Mouse (Mus musculus) right cerebral cortex, postnatal 10 days (tissue): ENCODE measurements at regions not wholly inside any gene's neighbourhood (a gene's known extent, or its start where the extent isn't known, plus 50 kb on each side); places are given as distances from the start of the nearest gene placed in this dataset.

Source experiments
- DNase-seq, 2 experiments: peaks; one replicate each; pipeline ENCODE4 v3.0.0; 2021; ENCODE audit warnings: low spot score in 2 of 2

DNA sequence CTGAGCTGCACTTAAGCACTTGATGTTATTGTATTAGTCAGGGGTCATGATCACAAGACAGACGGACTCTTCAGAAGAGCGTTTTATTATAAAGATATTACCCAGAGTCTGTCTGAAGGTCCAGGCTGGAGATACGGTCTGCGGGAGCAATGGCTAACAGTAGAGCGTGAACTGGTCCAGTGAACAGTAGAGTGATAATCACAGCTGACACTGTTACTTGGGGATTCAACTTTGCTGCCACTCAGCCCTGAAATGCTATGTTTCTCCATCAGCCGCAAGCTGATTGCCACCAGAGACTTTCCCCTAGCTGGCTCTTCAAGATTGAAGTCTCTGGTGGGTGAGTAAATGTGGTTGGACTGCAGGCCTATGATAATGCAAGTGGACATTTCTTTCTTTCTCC is 133.1 kb upstream of the Zc3h12c start:
- no peak for DNase-seq

DNA sequence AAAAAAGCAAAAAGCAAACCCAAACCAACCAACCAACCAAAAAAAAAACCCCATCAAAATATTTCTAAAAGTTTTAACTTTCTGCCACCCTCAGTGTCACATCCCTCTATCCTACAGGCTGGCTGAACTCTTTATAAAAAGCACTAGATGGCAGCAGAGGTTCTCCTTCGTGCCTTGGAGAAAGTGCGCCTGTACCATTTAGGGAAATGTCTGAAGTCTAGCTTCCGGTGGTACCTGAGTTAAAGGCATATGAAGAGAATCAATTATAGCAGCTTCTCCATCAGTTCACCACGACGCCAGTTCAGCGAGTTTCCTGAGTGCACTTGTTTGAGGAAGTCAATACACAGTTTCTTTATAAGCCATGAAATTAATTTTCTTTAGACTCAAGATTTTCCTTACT is 130.0 kb upstream of the Zc3h12c start:
- peak; percentile 58 to 61 for DNase-seq

DNA sequence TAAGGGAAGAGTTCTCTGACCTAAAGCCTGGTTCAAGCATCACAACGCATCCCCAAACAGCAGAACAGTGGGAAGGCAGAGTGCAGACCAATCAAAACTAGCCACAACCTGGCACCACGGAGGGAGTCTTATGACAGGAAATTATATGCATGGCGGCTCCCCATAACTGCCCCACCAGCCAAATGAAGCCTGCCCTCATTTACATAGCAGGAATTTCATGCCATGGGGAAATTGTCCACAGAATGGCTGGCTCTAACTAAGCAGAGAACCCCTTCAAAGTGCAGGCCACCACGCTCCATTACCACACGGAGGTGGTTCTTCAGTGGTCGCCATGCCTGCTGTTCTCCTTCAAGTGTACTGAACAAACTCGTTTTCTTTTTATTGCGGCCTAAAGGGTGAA is 126.3 kb upstream of the Zc3h12c start:
- no peak for DNase-seq

DNA sequence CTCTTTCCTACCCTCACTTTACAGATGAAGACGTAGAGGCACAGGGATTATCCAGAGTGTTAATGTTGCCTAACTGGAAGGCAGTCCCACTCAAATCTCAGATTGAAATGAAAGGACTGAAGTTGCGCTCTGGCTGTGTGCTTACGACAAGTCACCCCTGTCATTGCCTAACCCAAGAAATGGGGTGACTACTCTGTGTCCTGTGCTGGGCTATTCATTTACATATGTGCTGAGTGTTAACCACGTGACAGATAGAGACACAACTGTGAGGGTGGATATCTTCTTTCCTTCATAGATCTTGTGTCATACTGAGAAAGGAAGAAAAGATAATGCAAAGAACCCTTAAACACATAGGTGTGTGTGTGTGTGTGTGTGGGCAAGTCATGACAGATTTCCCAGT is 120.7 kb upstream of the Zc3h12c start:
- DNase-seq, result no peak

DNA sequence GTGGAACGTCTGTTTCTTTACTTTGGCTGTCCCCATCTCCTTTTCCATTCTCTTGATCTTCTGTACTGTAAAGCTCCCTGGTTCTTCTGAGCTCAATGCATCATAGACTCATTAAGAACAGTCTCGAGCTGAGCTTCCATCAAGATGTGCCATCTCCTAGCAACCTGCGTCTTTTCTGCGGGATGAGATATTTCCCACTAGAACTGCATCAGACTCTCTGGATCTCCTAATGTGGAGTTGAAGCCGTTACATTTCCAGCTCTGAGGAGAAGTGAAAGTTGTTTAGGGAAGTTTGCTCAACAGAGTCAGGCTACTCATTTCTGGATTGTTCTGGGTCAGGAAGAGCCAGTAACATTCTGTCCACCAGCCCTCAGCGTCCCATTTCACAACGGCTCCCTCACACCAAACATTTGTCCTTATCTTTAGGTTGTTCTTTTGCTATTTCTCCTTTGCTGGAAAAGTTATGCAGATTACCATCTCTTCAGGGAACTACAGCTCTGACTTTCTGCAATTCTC is 119.4 kb upstream of the Zc3h12c start:
- DNase-seq, result no peak

DNA sequence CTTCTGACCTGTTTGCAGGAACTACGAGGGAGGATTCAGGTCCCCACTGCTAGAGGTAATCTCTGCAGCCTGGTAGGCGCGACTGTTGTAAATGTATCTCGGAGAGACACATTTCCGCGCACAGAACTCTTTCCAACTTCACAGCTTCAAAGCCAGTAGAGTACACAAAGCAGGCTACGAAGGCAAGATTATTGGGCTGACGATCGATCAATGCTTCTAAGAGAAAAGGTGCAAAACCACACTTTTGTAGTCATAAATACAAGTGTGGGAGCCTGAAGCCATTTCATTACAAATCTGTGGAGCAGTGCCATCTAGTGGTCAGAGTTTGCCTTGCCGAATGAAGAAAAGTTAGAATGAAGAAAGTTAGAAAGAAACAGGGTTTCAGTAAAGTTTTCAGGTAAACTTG is 118.9 kb upstream of the Zc3h12c start:
- peak; percentile 60 to 79 for DNase-seq

DNA sequence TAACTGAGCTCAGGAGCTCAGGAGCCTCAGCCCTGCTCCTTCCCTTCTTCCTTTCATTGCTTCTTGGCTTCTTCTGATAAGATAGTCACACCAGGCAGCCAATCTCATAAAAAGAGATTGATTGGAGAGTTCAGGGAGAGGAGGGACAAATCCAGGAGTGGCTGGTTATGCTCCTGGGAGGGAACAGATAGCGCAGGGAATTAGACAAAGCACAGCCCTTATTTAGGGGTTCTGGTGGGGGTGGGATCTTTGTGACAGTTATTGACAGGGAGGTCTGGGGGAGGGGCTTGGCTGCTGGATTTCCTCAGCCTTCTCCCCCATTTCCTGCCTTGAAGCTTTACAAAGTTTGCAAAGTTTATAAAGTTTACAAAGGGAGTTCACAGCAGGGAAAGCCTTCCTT is 117.7 kb upstream of the Zc3h12c start:
- no peak for DNase-seq

DNA sequence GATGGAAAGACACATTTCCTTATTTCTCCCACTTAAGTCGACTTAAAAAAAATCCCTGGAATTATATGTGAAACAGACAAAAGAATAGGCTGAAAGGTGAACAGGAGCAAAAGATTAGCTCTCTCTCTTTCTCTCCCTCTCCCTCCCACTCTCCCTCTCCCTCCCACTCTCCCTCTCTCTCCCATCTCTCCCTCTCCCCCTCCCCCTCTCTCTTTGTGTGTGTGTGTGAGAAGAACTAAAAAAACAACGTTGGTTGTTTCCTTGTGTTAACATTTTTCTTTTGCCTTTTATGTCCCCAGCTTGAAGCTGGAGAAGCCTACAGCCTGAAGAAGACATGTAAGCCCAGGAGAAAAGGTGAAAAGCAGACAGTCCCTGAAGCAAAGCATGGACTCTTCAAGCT is 115.2 kb upstream of the Zc3h12c start:
- DNase-seq, result no peak

DNA sequence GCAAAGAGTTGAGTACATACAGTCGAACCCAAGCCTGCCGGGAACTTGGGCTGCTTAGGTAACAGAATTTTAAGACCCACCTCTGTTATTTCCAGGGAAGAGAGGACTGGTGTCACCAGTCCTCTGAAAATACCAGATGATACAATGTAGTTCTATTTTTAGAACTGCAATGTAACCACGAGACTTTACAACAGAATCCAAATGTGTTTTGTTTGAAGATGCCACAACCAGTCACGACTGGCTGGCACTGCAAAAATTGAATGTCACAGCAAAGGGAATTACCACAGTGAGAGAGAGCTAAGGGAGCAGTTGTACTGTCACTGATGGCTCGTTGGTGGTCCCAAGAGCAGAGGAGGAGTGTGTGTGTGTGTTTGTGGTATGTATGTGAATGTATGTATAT is 112.6 kb upstream of the Zc3h12c start:
- DNase-seq, result no peak

DNA sequence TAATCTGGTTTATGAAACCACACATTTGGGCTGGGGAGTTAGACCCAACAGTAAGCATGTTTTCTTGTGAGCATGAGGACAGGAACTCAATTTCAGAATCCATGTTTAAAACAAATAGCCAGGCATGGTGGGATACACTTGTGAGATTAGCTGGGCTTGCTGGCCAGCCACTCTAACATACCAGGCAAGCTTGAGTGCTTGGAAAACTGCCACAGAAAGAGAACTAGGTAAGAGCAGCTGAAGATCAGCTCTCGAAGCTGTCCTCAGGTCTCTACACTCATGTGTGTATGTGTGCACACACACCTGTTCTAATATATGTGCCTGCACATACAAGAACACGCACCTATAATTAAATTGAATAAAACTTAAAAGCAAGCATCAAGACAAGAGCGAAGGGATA is 112.2 kb upstream of the Zc3h12c start:
- DNase-seq, result no peak

DNA sequence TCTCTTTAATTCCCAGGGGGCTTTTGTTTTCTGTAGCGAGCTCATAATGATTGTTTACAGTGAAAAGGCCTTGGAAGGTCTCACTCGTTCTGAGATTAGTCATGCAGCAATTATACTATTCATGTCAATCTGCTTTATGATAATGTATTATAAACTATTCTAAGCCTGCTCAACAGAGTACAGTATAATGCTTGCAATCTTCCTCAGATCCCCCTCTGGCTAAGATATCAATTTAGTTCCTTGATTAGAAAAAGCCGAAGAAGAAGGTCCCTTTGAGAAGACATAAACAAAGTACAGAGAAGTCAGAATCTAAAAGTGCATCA is 110.3 kb upstream of the Zc3h12c start:
- no peak for DNase-seq

DNA sequence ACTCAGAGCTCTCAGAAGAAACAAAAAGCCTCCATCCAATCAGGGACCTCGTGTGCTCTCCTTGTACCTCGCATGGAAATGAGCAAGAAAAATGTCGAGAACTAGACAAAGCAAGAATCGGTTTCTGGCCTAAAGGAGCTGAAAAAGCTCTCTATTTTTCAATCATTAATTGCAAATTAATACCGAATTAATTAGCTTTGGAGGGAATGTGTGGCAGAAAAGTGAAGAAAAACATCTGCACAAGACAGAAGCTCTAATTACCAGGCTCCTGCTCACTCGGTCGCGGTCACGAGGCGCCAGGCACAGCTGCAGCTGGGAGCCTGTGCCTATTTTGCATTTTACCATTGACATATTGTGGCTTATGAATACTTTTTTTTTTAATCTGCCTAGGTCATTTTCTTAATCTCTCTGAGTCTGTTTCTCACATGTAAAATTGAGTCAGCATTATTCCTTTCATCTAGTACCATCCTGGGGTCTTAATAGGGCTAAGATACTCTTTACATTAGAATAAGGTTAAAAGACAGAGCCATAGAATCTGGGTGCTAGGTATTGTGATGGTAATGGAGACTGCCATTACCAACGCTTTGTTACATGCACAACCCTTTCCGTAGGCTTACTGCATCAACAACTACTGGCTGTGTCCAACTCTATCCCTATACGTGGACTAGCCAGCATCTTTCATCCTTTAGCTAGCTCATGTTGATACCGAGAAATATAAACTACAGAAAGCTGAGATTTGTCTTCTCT is 109.8 kb upstream of the Zc3h12c start:
- DNase-seq, result peak; percentile 41 to 49

DNA sequence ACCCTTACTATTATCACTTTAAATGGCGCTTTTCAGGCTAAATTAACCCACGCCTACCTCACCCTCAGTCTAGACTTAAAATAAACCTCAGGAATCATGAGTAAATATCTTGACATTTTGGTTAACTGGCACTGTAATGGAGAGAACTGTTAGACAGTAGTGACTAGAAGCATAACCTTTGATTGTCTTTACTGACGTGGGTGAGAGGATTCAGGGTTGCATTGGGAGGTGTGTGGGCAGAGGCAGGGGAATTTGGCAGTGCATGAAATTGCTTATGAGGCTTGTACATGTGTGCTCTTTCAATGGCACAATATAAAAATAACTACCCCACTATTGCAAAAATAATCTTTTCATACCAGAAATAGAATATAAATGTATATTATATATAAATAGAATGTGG is 105.6 kb upstream of the Zc3h12c start:
- DNase-seq, result no peak

DNA sequence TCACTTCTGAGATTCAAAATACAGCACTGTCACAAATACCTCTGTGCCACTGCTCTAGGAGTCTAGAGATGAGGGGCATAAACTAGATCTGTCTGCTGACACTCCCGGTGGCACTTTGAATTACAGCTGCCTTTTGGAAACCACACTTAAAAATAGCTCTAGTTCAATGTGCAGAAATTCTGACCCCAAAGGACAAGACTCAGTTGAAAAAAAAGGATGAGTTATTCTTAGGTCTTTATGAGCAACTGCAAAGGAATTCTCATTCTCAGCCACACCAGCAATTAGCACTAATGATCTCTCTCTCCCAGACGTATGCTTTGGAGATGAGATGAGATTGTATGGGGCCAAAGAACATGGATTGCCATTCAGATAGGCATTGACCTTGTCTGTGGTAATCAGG is 104.3 kb upstream of the Zc3h12c start:
- no peak for DNase-seq

DNA sequence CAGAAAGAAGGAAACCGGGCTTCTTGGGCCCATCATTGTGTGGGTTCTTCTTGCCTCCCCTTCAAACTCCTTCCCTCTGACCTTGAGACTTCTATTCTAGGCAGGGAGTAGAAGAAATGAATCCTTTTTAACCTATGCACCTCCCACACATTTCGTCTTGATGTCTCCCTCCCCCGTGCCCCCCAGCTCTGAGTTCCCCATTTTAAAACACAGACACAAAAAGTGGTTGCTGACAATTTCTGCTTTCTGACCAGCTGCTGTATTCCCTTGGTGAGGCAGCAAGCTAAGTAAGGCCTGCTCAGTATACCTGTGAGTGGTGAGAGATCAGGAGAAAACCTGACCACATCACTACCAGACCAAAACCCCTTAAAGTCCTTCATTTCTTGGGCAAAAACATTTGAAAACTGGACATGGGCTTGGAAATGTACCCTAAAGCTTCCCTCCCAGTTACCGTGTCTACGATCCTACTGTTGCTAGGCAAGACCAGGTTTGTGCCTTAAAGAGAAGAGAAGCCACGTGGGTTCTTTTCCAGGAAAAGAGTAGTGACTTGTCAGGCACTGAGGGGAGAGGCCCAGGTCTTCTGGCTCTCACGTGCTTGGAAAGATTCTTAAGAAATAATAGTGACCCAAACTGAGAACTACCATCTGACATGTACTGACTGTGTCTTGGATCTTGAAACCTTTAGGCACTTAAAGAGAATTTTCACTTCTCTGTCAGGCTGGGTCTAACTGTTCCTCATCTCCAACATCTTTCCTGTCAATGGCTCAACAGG is 103.2 kb upstream of the Zc3h12c start:
- no peak for DNase-seq

DNA sequence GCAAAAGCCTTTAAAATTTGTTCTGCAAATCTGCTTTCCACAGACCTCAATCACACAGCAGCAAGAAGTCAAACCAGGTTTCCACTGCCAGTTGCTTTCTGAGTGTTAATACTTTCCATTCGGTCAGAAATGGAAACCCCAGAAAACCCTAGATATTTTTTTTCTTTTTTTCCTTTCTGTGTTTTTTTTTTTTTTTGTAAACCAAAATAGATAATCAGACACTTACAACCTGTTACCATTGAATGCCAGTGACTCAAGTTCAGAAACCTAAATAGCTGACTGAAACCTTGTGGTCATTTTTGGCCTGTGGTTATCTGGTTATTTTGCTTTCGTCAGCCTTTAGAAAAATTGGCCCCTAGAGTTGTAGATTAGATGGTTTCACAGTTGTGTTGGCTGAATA is 93.2 kb upstream of the Zc3h12c start:
- no peak for DNase-seq

DNA sequence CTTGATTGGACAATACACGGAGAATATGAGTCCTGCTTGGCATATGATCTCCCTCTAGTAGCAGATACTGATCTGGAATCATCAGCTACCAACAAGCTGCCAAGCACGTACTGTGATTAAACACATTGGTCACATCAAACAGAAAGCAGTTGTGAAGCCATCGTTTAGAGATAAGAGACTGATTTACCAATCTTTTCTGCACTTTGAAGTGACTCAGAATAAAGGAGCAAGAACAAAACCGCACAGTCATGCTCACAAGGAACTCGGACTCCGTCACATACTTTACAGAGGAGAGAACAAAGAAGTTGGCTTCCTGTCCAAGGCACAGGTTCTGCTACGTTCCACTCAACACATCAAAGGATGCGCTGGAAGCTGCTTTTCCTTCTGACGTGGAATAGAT is 91.1 kb upstream of the Zc3h12c start:
- DNase-seq, result no peak

DNA sequence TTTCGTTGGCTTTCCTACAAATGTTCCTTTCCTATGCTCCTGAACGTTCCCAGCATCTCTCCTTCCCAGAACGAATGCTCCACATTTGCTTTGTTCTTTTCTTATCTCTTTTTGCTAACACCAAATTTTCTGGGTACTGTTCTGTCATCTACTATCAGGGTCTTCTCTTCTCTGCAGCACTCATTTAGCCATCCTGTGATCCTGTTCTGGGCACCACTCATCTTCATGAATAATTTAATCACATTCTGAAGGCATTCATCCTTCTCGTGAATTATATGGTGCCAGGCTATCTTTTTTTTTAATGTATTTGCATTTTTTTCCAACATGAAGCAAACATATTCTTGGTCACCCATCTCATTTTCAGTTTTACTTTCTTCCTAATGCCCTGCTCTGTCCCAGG is 87.3 kb upstream of the Zc3h12c start:
- no peak for DNase-seq

DNA sequence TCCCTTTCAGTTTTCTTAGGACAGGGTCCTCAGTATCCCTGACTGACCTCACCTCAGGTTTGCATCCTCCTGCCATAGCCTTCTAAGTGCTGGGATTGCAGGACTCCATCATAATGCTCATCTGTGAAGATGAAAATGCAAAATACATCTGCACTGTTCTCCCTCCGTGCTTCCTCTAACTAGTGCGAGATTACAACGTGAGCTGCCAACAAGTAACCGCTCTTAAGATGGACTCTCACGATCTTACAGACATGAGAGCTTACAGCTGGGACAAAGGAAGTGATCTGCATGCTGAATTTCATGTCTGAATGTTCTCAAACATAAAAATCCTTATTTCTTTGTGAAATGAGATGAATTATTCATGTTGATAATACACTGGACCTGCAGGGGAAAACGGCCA is 86.1 kb upstream of the Zc3h12c start:
- no peak for DNase-seq

DNA sequence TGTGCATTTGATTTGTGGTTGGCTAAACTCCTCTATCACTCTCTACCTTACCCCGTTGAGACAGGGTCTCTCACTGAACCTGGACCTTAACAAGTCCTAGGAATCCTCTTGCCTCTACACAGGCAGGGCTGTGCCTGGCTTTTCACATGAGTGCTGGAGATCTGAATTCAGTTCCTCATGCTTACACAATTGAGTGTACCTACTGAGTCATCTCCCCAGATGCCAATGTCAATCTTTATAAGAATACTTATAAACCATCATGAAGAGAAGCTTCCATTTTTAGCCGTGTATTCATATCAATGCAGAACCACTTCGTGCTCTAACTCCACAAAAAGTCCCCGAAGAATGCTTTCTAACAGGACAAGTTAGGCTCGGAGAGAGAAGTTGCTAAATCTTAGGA is 83.1 kb upstream of the Zc3h12c start:
- DNase-seq, result no peak

DNA sequence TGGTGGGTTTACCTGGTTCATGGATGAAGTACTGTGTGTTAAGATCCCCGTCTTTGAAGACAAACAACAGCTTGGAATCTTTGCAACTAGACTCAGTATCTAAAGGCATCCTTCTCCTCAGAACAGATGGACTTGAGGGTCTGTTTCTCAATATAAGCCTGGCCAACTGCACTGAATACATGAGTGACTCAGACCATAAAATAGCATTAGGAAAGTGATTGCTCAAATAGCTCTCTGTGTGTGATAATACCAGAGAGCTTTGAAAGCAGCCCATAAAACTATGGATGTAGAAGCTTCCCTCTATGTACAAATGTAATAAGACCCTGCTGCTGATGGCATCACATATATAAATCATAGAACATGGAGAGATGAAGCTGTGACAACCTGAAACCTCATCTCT is 78.3 kb upstream of the Zc3h12c start:
- no peak for DNase-seq

DNA sequence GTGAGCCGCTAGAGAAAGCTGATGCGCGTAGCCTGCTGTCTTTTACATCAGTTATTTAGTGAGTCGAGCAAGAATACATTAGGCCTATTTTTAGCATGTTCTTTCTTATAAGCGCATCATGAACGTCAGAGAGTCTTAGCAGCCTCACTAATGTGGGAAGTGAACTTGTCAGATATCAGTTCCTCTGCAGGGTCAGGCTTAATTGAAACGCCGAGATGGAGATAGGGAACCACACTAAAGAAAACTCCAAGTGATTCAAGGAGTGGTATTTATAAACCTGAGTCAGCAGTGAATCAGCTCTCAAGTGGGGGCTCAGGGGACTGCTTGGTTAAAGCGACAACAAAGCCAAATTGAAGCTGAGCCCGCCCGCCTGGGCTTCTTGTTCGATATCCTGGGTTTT is 75.7 kb upstream of the Zc3h12c start:
- peak; percentile 28 to 40 for DNase-seq

DNA sequence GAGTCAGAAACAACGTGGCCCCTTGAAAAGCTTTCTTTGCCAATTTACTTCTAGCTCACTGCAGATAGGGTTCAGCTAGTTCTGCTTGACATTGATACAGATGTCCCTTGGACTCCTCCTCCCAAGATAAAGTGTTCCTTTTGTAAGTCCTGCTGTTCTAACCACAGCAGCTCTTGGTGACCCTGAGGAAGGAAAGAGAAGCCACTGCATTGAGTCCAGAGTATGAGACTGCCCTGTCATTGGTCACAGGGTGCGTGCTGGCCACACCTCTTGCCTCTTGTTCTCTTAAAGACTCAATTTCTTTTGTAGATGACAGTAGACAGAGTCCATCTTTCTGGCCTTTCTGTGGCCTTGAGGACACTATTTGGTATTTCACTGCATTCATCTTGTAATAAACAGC is 74.7 kb upstream of the Zc3h12c start:
- DNase-seq, result no peak

DNA sequence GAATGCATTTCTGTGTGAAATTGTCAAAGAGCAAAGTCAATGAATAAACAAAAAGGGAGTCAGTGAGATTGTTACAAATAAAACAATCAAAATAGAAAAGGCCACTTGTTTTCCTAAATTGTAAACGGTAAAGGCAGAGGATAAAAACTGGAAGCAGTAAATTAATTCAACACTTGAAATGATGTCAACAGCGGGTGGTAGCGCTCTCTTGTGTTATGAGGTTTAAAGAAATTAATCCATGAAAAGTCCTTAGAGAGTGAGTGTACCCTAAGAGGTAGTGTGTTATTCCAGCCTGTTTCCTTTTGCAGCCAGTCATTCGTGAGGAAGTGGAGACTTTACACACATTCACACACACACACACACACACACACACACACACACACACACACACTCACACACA is 73.2 kb upstream of the Zc3h12c start:
- DNase-seq, result no peak
